Mouse (Mus musculus): ENCODE data around the gene Vegfd. TPM values are rescaled to one million over a fixed set of nuclear protein-coding genes. Genes with fewer than 3 reads are reported as not detected.

Gene Vegfd
- polyA plus RNA-seq, 1 experiment from 2014 or later, result 0.17 TPM

DNA sequence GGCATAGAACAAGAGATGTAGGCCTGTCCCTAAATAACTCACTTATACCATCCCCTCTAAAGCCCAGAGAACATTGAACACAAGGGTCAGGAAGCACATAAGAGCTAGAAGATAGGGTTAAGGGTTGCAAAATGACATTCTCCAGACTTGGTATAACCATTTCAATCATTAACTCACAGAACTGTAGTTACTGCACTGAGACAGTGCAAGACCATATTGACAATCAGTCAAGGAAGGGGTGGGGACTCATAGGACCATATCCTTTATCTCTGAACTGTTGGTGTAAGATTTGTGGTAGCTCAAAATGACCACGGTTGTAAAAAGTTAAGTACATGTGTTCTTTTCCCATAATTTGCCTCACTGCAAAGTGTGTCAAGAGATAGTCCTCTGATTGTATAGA is 37.4 kb downstream of the Vegfd start:
- Histone ChIP-seq H3K4me2 (ENCODE audit: low read length) (no peak overlapping the region), H3K4me1 (ENCODE audit: control insufficient read depth, insufficient read depth, low read length) (no peaks in the 10 kb centered on the region), H3K27me3 (ENCODE audit: control insufficient read depth, insufficient read depth, low read length) (no peaks in the 10 kb centered on the region), H3K9ac (replicated peaks; ENCODE audit: low read length) (no peak overlapping the region), H3K27ac (replicated peaks; ENCODE audit: low read depth, low read length) (no peak overlapping the region), H3K4me3 (replicated peaks; ENCODE audit: low read depth, low read length) (no peak overlapping the region), H3K36me3 (ENCODE audit: control insufficient read depth, insufficient read depth, low read length) (no peaks in the 10 kb centered on the region), H3K9me3 (ENCODE audit: control insufficient read depth, low read length) (no peaks in the 10 kb centered on the region)
- 79% methylated on average over 1 of the region's 1 CpGs for WGBS
- ATAC-seq (ENCODE audit: low FRiP score, low TSS enrichment), result no peak
- DNase-seq, result no peak

DNA sequence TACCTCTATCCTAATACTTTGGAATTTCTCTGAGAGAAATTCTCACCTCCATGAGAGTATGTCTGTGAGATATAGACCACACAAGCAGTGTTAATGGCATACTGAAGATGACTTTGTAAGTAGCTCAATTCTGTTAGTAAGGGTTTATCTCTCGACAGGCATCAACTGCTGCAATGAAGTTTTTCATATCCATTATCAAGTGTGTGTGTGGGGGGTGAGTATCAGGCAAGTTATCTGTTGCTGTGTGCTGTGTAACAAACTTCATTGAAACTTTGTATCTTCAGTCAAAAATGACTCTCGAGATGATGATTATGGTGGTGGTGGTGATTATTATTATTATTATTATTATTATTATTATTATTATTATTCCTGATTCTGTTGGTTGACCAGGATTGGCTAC is 43.6 kb downstream of the Vegfd start:
- no peak overlapping the region for H3K4me2 ChIP-seq (ENCODE audit: low read length)
- H3K9me3 ChIP-seq (ENCODE audit: control insufficient read depth, low read length), result no peaks in the 10 kb centered on the region
- H3K36me3 ChIP-seq (ENCODE audit: control insufficient read depth, insufficient read depth, low read length), result no peaks in the 10 kb centered on the region
- DNase-seq, result no peak
- H3K4me1 ChIP-seq (ENCODE audit: control insufficient read depth, insufficient read depth, low read length), result peaks cover 3% of the 10 kb centered on the region; the same call in 1 of the 2 replicates
- H3K27me3 ChIP-seq (ENCODE audit: control insufficient read depth, insufficient read depth, low read length), result no peaks in the 10 kb centered on the region
- ATAC-seq (ENCODE audit: low FRiP score, low TSS enrichment), result no peak
- no peak overlapping the region for H3K9ac ChIP-seq (replicated peaks; ENCODE audit: low read length)
- no peak overlapping the region for H3K4me3 ChIP-seq (replicated peaks; ENCODE audit: low read depth, low read length)
- H3K27ac ChIP-seq (replicated peaks; ENCODE audit: low read depth, low read length), result no peak overlapping the region
- WGBS, result 89% methylated on average over 2 of the region's 2 CpGs

DNA sequence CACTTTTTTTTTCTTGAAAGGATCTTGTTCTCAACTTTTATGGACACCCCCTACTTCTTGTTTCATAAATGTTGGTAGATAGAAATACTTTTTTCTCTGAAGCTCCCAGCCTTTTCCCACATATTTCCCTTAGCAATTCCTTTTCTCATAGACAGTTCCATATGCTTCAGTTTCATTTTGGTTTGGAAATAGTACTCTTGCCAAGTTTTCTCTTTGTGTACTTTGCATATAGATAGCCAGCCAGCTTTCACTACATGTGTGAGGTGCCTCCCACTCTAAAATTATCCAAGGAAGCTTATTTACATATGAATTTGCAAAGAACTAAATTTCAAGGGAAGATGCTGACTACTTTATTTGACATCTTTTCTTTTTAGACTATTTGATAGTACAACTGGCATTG is 44.8 kb downstream of the Vegfd start:
- Histone ChIP-seq H3K4me2 (ENCODE audit: low read length) (no peak overlapping the region), H3K27ac (replicated peaks; ENCODE audit: low read depth, low read length) (no peak overlapping the region), H3K36me3 (ENCODE audit: control insufficient read depth, insufficient read depth, low read length) (no peaks in the 10 kb centered on the region), H3K27me3 (ENCODE audit: control insufficient read depth, insufficient read depth, low read length) (no peaks in the 10 kb centered on the region), H3K9ac (replicated peaks; ENCODE audit: low read length) (no peak overlapping the region), H3K9me3 (ENCODE audit: control insufficient read depth, low read length) (no peaks in the 10 kb centered on the region), H3K4me3 (replicated peaks; ENCODE audit: low read depth, low read length) (no peak overlapping the region), H3K4me1 (ENCODE audit: control insufficient read depth, insufficient read depth, low read length) (peaks cover 3% of the 10 kb centered on the region; the same call in 1 of the 2 replicates)
- no peak for DNase-seq
- ATAC-seq (ENCODE audit: low FRiP score, low TSS enrichment), result no peak

DNA sequence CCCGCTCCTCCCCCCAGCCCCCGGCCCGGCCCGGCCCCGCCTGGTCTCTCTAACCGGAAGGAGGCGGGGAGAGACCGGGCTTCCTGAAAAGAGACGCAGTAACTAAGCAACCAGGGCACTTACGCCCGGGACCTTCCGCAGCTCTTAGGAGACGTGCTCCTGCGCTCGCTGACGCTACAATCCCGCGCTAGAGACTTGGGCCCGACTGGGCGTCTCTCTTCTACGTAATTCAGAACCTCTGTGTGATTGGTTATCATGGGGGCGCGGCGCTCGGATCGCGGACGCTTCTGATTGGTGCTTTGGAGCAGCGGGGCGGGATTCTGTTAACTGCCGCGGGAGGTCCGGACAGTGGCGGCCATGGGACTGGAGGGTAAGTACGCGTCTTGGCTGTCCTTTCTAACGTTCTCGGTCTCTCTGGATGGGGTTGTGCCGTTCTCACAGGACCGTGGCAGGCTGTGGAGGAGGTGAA is 46.3 kb downstream of the Vegfd start, which contains the start of gene Piga:
Gene Piga, plus strand, starts transcription at position 317 of the 469 bp plus-strand sequence.
- peak within 1 kb of the TSS; percentile 49 for H3K4me3 ChIP-seq (replicated peaks; ENCODE audit: low read depth, low read length)
- DNase-seq (peak; percentile 95), ATAC-seq (ENCODE audit: low FRiP score, low TSS enrichment) (peak; percentile 99)
- H3K27me3 ChIP-seq (ENCODE audit: control insufficient read depth, insufficient read depth, low read length), result no peaks in the 10 kb centered on the region
- no peaks in the 10 kb centered on the region for H3K36me3 ChIP-seq (ENCODE audit: control insufficient read depth, insufficient read depth, low read length)
- peak within 1 kb of the TSS; percentile 37; the same call in 1 of the 2 replicates for H3K27ac ChIP-seq (replicated peaks; ENCODE audit: low read depth, low read length)
- peak within 1 kb of the TSS; percentile 59 for H3K4me2 ChIP-seq (ENCODE audit: low read length)
- 29% methylated on average over 40 of the region's 40 CpGs for whole genome bisulfite sequencing
- no peaks in the 10 kb centered on the region for H3K9me3 ChIP-seq (ENCODE audit: control insufficient read depth, low read length)
- peak within 1 kb of the TSS; percentile 55 for H3K9ac ChIP-seq (replicated peaks; ENCODE audit: low read length)
- H3K4me1 ChIP-seq (ENCODE audit: control insufficient read depth, insufficient read depth, low read length), result peaks cover 3% of the 10 kb centered on the region; the same call in 1 of the 2 replicates

DNA sequence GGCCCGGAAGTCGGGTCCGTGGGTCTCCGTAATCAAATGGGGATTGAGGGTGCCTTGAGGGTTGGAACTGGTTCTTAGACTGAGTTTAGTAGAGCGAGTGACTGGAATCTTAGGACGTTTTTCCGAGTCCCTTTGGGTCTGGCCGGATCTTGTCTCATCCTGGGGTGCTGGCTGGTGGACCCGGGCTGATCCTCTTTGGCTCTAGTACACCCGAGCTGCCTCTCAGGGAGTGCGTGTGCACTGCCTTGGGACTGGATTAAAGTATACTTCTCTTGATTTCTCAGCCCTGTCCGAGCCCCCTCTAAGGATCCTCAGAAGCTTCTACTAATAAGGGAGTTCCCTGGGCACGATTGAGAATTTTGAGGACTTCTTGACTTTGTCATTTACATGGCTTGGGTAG is 46.8 kb downstream of the Vegfd start:
- H3K27me3 ChIP-seq (ENCODE audit: control insufficient read depth, insufficient read depth, low read length), result no peaks in the 10 kb centered on the region
- H3K4me1 ChIP-seq (ENCODE audit: control insufficient read depth, insufficient read depth, low read length), result peaks cover 3% of the 10 kb centered on the region; the same call in 1 of the 2 replicates
- DNase-seq (no peak), ATAC-seq (ENCODE audit: low FRiP score, low TSS enrichment) (peak; percentile 18; the same call in 1 of the 2 replicates)
- H3K4me3 ChIP-seq (replicated peaks; ENCODE audit: low read depth, low read length), result peak overlapping the region; percentile 49
- H3K36me3 ChIP-seq (ENCODE audit: control insufficient read depth, insufficient read depth, low read length), result no peaks in the 10 kb centered on the region
- peak overlapping the region; percentile 55 for H3K9ac ChIP-seq (replicated peaks; ENCODE audit: low read length)
- H3K9me3 ChIP-seq (ENCODE audit: control insufficient read depth, low read length), result no peaks in the 10 kb centered on the region
- H3K27ac ChIP-seq (replicated peaks; ENCODE audit: low read depth, low read length), result peak overlapping the region; percentile 37; the same call in 1 of the 2 replicates
- 21% methylated on average over 13 of the region's 13 CpGs for WGBS
- peak overlapping the region; percentile 59 for H3K4me2 ChIP-seq (ENCODE audit: low read length)

DNA sequence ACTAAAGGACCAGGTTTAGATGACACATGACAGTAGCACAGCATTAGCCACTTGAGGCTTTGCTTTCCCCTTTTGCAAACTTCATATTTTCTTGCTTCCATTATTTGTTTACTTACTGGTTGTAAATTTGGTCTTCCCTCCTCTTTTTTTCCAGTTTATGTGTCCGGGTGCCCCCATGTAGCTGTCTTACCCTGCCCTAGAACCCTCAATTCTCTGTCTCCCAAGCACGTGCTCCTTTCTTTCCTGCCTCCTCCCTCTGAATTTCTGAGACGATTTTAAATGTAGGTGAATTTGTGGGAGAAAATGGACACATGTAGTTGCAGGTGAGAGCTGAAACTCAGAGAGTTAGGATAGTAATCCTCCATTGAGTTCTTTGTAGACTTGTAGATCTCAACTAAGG is 47.3 kb downstream of the Vegfd start:
- H3K27ac ChIP-seq (replicated peaks; ENCODE audit: low read depth, low read length), result no peak overlapping the region
- peak overlapping the region; percentile 49 for H3K4me3 ChIP-seq (replicated peaks; ENCODE audit: low read depth, low read length)
- ATAC-seq (ENCODE audit: low FRiP score, low TSS enrichment) (no peak), DNase-seq (no peak)
- peaks cover 3% of the 10 kb centered on the region; the same call in 1 of the 2 replicates for H3K4me1 ChIP-seq (ENCODE audit: control insufficient read depth, insufficient read depth, low read length)
- WGBS, result 61% methylated on average over 3 of the region's 3 CpGs
- H3K9me3 ChIP-seq (ENCODE audit: control insufficient read depth, low read length), result no peaks in the 10 kb centered on the region
- no peaks in the 10 kb centered on the region for H3K27me3 ChIP-seq (ENCODE audit: control insufficient read depth, insufficient read depth, low read length)
- peak overlapping the region; percentile 59 for H3K4me2 ChIP-seq (ENCODE audit: low read length)
- no peak overlapping the region for H3K9ac ChIP-seq (replicated peaks; ENCODE audit: low read length)
- no peaks in the 10 kb centered on the region for H3K36me3 ChIP-seq (ENCODE audit: control insufficient read depth, insufficient read depth, low read length)

DNA sequence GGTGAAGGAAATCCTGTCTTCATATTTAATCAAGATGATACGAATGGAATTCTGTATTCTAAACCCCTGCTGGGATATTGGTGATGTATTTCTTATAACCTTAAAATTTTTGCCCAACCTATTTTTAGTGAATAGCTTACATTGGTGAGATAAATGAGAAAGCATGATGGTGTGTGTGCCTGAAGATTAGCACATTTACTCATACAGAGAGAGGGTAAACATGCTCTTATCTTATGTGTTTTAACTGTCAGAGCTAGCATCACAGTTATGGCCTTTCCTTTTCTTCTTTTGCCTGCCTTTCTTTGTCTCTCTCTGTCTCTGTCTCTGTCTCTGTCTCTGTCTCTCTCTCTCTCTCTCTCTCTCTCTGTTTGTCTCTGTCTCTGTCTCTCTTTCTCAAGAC is 51.6 kb downstream of the Vegfd start:
- Histone ChIP-seq H3K4me1 (ENCODE audit: control insufficient read depth, insufficient read depth, low read length) (peaks cover 3% of the 10 kb centered on the region; the same call in 1 of the 2 replicates), H3K4me2 (ENCODE audit: low read length) (no peak overlapping the region), H3K4me3 (replicated peaks; ENCODE audit: low read depth, low read length) (no peak overlapping the region), H3K27ac (replicated peaks; ENCODE audit: low read depth, low read length) (no peak overlapping the region), H3K9me3 (ENCODE audit: control insufficient read depth, low read length) (no peaks in the 10 kb centered on the region), H3K36me3 (ENCODE audit: control insufficient read depth, insufficient read depth, low read length) (no peaks in the 10 kb centered on the region), H3K27me3 (ENCODE audit: control insufficient read depth, insufficient read depth, low read length) (no peaks in the 10 kb centered on the region), H3K9ac (replicated peaks; ENCODE audit: low read length) (no peak overlapping the region)
- no peak for DNase-seq
- WGBS, result 74% methylated on average over 1 of the region's 1 CpGs
- no peak for ATAC-seq (ENCODE audit: low FRiP score, low TSS enrichment)

DNA sequence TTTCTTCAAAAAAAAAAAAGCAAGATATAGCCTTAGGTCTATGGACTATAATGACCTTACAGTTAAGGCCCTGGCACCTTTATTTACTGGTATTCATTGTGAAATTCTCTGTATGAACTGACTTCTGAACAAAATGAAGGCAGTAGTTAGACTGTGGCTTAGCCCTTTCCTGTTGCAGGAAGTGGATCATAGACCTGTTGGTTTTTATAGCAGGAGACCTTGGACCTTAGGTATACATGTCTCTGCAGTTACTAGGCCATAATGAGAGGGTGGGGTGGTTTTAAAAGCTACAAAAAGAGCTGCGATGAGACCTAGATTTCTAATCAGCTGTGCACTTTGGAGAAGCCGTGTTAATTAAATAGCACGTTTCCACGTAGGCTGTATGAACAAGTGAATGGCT is 54.1 kb downstream of the Vegfd start:
- H3K27ac ChIP-seq (replicated peaks; ENCODE audit: low read depth, low read length), result no peak overlapping the region
- no peaks in the 10 kb centered on the region for H3K27me3 ChIP-seq (ENCODE audit: control insufficient read depth, insufficient read depth, low read length)
- WGBS, result 94% methylated on average over 4 of the region's 4 CpGs
- DNase-seq (no peak), ATAC-seq (ENCODE audit: low FRiP score, low TSS enrichment) (no peak)
- H3K36me3 ChIP-seq (ENCODE audit: control insufficient read depth, insufficient read depth, low read length), result 0 out of 2 replicates have a peak, but pooled peaks cover 2% of the 10 kb centered on the region
- no peaks in the 10 kb centered on the region for H3K9me3 ChIP-seq (ENCODE audit: control insufficient read depth, low read length)
- H3K4me3 ChIP-seq (replicated peaks; ENCODE audit: low read depth, low read length), result no peak overlapping the region
- no peak overlapping the region for H3K4me2 ChIP-seq (ENCODE audit: low read length)
- H3K4me1 ChIP-seq (ENCODE audit: control insufficient read depth, insufficient read depth, low read length), result no peaks in the 10 kb centered on the region
- no peak overlapping the region for H3K9ac ChIP-seq (replicated peaks; ENCODE audit: low read length)

DNA sequence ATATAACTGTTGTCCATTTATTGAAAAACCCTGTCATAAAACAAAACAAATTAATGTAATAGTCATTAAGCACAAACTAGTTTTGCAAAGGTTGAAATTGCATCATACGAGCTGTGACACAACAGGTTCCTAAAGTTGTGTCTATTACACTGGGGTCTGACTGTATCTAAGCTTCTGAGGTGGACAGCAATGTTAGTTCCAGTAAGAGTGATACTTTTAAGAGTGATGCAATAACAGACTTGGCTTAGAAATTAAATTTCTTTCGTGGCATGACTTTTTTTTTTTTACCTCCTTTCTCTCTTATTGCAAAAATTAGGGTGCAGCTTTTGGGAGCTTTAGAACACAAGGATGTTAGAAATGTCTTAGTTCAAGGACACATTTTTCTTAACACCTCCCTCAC is 55.0 kb downstream of the Vegfd start:
- Histone ChIP-seq H3K4me1 (ENCODE audit: control insufficient read depth, insufficient read depth, low read length) (no peaks in the 10 kb centered on the region), H3K36me3 (ENCODE audit: control insufficient read depth, insufficient read depth, low read length) (0 out of 2 replicates have a peak, but pooled peaks cover 2% of the 10 kb centered on the region), H3K9me3 (ENCODE audit: control insufficient read depth, low read length) (no peaks in the 10 kb centered on the region), H3K27ac (replicated peaks; ENCODE audit: low read depth, low read length) (no peak overlapping the region), H3K27me3 (ENCODE audit: control insufficient read depth, insufficient read depth, low read length) (no peaks in the 10 kb centered on the region), H3K4me2 (ENCODE audit: low read length) (no peak overlapping the region), H3K4me3 (replicated peaks; ENCODE audit: low read depth, low read length) (no peak overlapping the region), H3K9ac (replicated peaks; ENCODE audit: low read length) (no peak overlapping the region)
- ATAC-seq (ENCODE audit: low FRiP score, low TSS enrichment) (no peak), DNase-seq (no peak)
- WGBS, result 89% methylated on average over 2 of the region's 2 CpGs
